Mouse (Mus musculus) bone marrow, adult 2 months (tissue): ENCODE data around the gene Rnaset2b.
"Not testable (repeated sequence)": the region's sequence is repeated elsewhere in the genome, so short reads cannot be mapped to it uniquely, and the experiment has no call there.

Experiments used
- CTCF ChIP-seq: fragments of 200-500 bp; IDR thresholded peaks from 2 replicates; pipeline ENCODE4 v1.5.1; 2011; ENCODE audit warnings: low read length, control low read depth; ENCODE audit not compliant: control insufficient read depth, insufficient read depth
- POLR2A ChIP-seq: fragments of 200-500 bp; IDR thresholded peaks from 2 replicates; pipeline ENCODE4 v1.6.1; 2011; ENCODE audit warnings: low read depth, mild to moderate bottlenecking, control low read depth, low read length, borderline replicate concordance; ENCODE audit not compliant: control insufficient read depth

- TF ChIP-seq CTCF, POLR2A: not testable (repeated sequence)
Measured at GRCm38 (mm10) chr17:6962936-6963335, 7.5 kb upstream of the Rnaset2b start.
